Mouse (Mus musculus) monocyte, adult 2 months (primary cell): Measurements from ENCODE around the gene Col11a2.

Experiments
- DNase-seq, 2 experiments: peaks; one replicate each; pipeline ENCODE4 v3.0.0; 2022; ENCODE audit warnings: low spot score in 2 of 2, low read depth in 1 of 2

Col11a2 gene

GRCm38 (mm10) chr17:34025756-34026151 is 13.5 kb upstream of the Col11a2 start:
- DNase-seq: no peak

- DNase-seq: no peak
Measured at GRCm38 (mm10) chr17:34026221-34026620, 13.0 kb upstream of the Col11a2 start.

- peak in 1 of 2 experiments; percentile 70 for DNase-seq
Measured at GRCm38 (mm10) chr17:34026917-34027655, 12.2 kb upstream of the Col11a2 start.

- DNase-seq: peak in 1 of 2 experiments; percentile 78
Measured at GRCm38 (mm10) chr17:34027656-34028223, 11.5 kb upstream of the Col11a2 start, which contains the start of gene H2-Ke6. Gene H2-Ke6, minus strand, starts transcription at chr17:34028060.

GRCm38 (mm10) chr17:34028501-34029149 is 10.6 kb upstream of the Col11a2 start:
- no peak for DNase-seq

GRCm38 (mm10) chr17:34029150-34029889 is 9.9 kb upstream of the Col11a2 start:
- no peak for DNase-seq

GRCm38 (mm10) chr17:34029890-34030595 is 9.2 kb upstream of the Col11a2 start:
- DNase-seq: no peak

GRCm38 (mm10) chr17:34030861-34031326 is 8.3 kb upstream of the Col11a2 start:
- DNase-seq: no peak

GRCm38 (mm10) chr17:34031465-34032173 is 7.6 kb upstream of the Col11a2 start, which contains the start of the genes Slc39a7 and Rxrb:
Gene Slc39a7, minus strand, starts transcription at chr17:34031682.
Gene Rxrb, plus strand, starts transcription at chr17:34031812.
- DNase-seq: peak; percentile 98 to 99

GRCm38 (mm10) chr17:34032174-34032632 is 7.0 kb upstream of the Col11a2 start:
- peak in 1 of 2 experiments; percentile 56 for DNase-seq

GRCm38 (mm10) chr17:34032806-34033205 is 6.4 kb upstream of the Col11a2 start:
- DNase-seq: peak in 1 of 2 experiments; percentile 32

GRCm38 (mm10) chr17:34033441-34033840 is 5.8 kb upstream of the Col11a2 start:
- no peak for DNase-seq

GRCm38 (mm10) chr17:34034064-34034463 is 5.2 kb upstream of the Col11a2 start:
- peak in 1 of 2 experiments; percentile 63 for DNase-seq

GRCm38 (mm10) chr17:34035517-34035916 is 3.7 kb upstream of the Col11a2 start:
- DNase-seq: no peak

GRCm38 (mm10) chr17:34036647-34037046 is 2.6 kb upstream of the Col11a2 start:
- no peak for DNase-seq

GRCm38 (mm10) chr17:34037241-34037640 is 2.0 kb upstream of the Col11a2 start:
- no peak for DNase-seq

GRCm38 (mm10) chr17:34038440-34038839 is 797 bp upstream of the Col11a2 start:
- no peak for DNase-seq

- no peak for DNase-seq
Measured at GRCm38 (mm10) chr17:34039562-34040450, 569 bp downstream of the Col11a2 start.

GRCm38 (mm10) chr17:34045941-34046340 is 6.7 kb downstream of the Col11a2 start:
- DNase-seq: no peak
